Mouse (Mus musculus): ENCODE measurements at regions not wholly inside any gene's neighbourhood (a gene's known extent, or its start where the extent isn't known, plus 50 kb on each side); places are given as distances from the start of the nearest gene placed in this dataset.

GRCm38 (mm10) chr11:26971161-26971560 lies 377.4 kb upstream of the Vrk2 start:
- no peak overlapping the region for H3K27ac ChIP-seq
- H3K27me3 ChIP-seq = no peaks in the 10 kb centered on the region
- no peaks in the 10 kb centered on the region for H3K36me3 ChIP-seq (ENCODE audit: poor library complexity, severe bottlenecking)
- no peak overlapping the region for H3K4me2 ChIP-seq
- no peaks in the 10 kb centered on the region for H3K9me3 ChIP-seq (replicated peaks)
- no peak overlapping the region for H3K4me3 ChIP-seq
- H3K9ac ChIP-seq = no peak overlapping the region
- no peak for ATAC-seq
- no peaks in the 10 kb centered on the region for H3K4me1 ChIP-seq
- WGBS = 57% methylated on average over 2 of the region's 2 CpGs

DNA sequence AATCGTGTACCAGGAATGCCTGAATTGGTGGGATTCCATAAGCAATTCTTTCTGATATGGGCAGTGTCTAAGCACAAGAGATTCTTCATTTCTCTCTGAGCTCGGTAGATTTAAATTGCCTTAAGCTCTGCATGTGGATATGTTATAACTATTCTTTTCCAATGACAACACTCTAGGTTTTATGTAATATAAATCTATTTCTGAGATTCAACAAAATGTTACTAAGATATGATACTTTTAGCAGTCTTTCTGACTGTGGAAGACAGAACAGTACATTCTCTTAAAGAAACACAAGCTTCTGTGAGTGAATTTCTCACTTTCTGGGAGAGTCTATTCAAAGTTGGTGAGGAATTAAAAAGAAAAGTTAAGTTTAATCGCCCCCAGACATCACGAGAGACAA lies 373.6 kb upstream of the Vrk2 start:
- Histone ChIP-seq H3K4me3 (no peak overlapping the region), H3K36me3 (ENCODE audit: poor library complexity, severe bottlenecking) (no peaks in the 10 kb centered on the region), H3K27ac (no peak overlapping the region), H3K4me1 (peaks cover 9% of the 10 kb centered on the region), H3K27me3 (no peaks in the 10 kb centered on the region; the same call in 1 of the 2 replicates), H3K4me2 (no peak overlapping the region), H3K9me3 (replicated peaks) (no peaks in the 10 kb centered on the region), H3K9ac (no peak overlapping the region)
- no peak for ATAC-seq
- WGBS = 83% methylated on average over 4 of the region's 4 CpGs

- Histone ChIP-seq H3K4me2 (0 out of 2 replicates have a peak overlapping the region, but pooled peaks have one; percentile 2), H3K36me3 (ENCODE audit: poor library complexity, severe bottlenecking) (no peaks in the 10 kb centered on the region), H3K27me3 (peaks cover 3% of the 10 kb centered on the region; the same call in 1 of the 2 replicates), H3K4me1 (peaks cover 25% of the 10 kb centered on the region), H3K4me3 (no peak overlapping the region), H3K9me3 (replicated peaks) (no peaks in the 10 kb centered on the region), H3K27ac (0 out of 2 replicates have a peak overlapping the region, but pooled peaks have one; percentile 19), H3K9ac (no peak overlapping the region)
- peak; percentile 9; the same call in 1 of the 2 replicates for ATAC-seq
- 32% methylated on average over 8 of the region's 8 CpGs for WGBS
These were observed 369.3 kb upstream of the Vrk2 start for GRCm38 (mm10) chr11:26962928-26963667.

- 21% methylated on average over 18 of the region's 18 CpGs for WGBS
- Histone ChIP-seq H3K4me2 (peak overlapping the region; percentile 20), H3K27ac (peak overlapping the region; percentile 19; the same call in 1 of the 2 replicates), H3K9ac (no peak overlapping the region), H3K4me1 (peaks cover 25% of the 10 kb centered on the region), H3K27me3 (peaks cover 3% of the 10 kb centered on the region; the same call in 1 of the 2 replicates), H3K9me3 (replicated peaks) (no peaks in the 10 kb centered on the region), H3K4me3 (no peak overlapping the region), H3K36me3 (ENCODE audit: poor library complexity, severe bottlenecking) (no peaks in the 10 kb centered on the region)
- ATAC-seq = peak; percentile 68
These were observed 368.5 kb upstream of the Vrk2 start for GRCm38 (mm10) chr11:26962040-26962927.

- H3K4me2 ChIP-seq = peak overlapping the region; percentile 46
- peak overlapping the region; percentile 70 for H3K27ac ChIP-seq
- H3K4me3 ChIP-seq = no peak overlapping the region
- no peak overlapping the region for H3K9ac ChIP-seq
- no peaks in the 10 kb centered on the region for H3K9me3 ChIP-seq (replicated peaks)
- ATAC-seq = peak; percentile 98
- H3K27me3 ChIP-seq = peaks cover 3% of the 10 kb centered on the region; the same call in 1 of the 2 replicates
- H3K4me1 ChIP-seq = peaks cover 25% of the 10 kb centered on the region
- no peaks in the 10 kb centered on the region for H3K36me3 ChIP-seq (ENCODE audit: poor library complexity, severe bottlenecking)
- 2% methylated on average over 5 of the region's 5 CpGs for WGBS
These were observed 367.7 kb upstream of the Vrk2 start for GRCm38 (mm10) chr11:26961336-26961980.

DNA sequence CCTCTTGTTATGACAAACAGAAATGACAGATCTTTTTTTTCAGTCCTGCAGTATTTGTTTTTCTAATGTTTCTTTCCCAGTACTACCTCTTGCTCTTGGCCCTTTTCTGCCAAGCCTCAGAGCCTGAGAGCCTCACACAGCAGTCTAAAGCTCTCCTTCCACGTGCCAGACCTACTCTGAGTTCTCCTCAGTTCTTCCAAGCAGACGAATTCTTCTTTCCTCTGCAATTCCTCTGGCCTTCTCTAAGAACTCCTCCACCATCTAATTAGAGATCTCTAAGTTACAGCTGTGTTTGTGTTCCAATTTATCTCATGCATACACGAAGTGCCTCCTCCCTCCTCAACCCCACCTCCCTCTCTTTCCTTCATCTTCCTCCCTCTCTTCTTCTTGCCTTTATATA lies 362.4 kb upstream of the Vrk2 start:
- 56% methylated on average over 3 of the region's 3 CpGs for whole genome bisulfite sequencing

GRCm38 (mm10) chr11:26931766-26932165 lies 338.0 kb upstream of the Vrk2 start:
- no peak for ATAC-seq
- Histone ChIP-seq H3K27ac (no peak overlapping the region), H3K27me3 (no peaks in the 10 kb centered on the region), H3K36me3 (ENCODE audit: poor library complexity, severe bottlenecking) (no peaks in the 10 kb centered on the region), H3K9ac (no peak overlapping the region), H3K9me3 (replicated peaks) (no peaks in the 10 kb centered on the region), H3K4me1 (no peaks in the 10 kb centered on the region), H3K4me3 (no peak overlapping the region), H3K4me2 (no peak overlapping the region)
- 7% methylated on average over 3 of the region's 3 CpGs for WGBS

More for the DNA sequence above, 362.4 kb upstream of the Vrk2 start:
- H3K27me3 ChIP-seq = 0 out of 2 replicates have a peak, but pooled peaks cover 3% of the 10 kb centered on the region
- no peak overlapping the region for H3K4me2 ChIP-seq
- no peak for ATAC-seq
- H3K9me3 ChIP-seq (replicated peaks) = no peaks in the 10 kb centered on the region
- peaks cover 6% of the 10 kb centered on the region for H3K4me1 ChIP-seq
- no peak overlapping the region for H3K27ac ChIP-seq
- H3K4me3 ChIP-seq = no peak overlapping the region
- H3K9ac ChIP-seq = no peak overlapping the region
- no peaks in the 10 kb centered on the region for H3K36me3 ChIP-seq (ENCODE audit: poor library complexity, severe bottlenecking)

- Histone ChIP-seq H3K36me3 (ENCODE audit: poor library complexity, severe bottlenecking) (no peaks in the 10 kb centered on the region), H3K27me3 (no peaks in the 10 kb centered on the region), H3K4me1 (no peaks in the 10 kb centered on the region), H3K9me3 (replicated peaks) (peaks cover 3% of the 10 kb centered on the region; the same call in 1 of the 2 replicates), H3K4me2 (no peak overlapping the region), H3K4me3 (no peak overlapping the region), H3K27ac (no peak overlapping the region), H3K9ac (no peak overlapping the region)
- WGBS = 74% methylated on average over 3 of the region's 3 CpGs
- ATAC-seq = no peak
These were observed 313.3 kb upstream of the Vrk2 start for GRCm38 (mm10) chr11:26907099-26907498.

GRCm38 (mm10) chr11:26881635-26882034 lies 287.8 kb upstream of the Vrk2 start:
- 36% methylated on average over 6 of the region's 6 CpGs for WGBS
- no peaks in the 10 kb centered on the region for H3K9me3 ChIP-seq (replicated peaks)
- H3K4me3 ChIP-seq = no peak overlapping the region
- H3K4me1 ChIP-seq = no peaks in the 10 kb centered on the region
- H3K36me3 ChIP-seq (ENCODE audit: poor library complexity, severe bottlenecking) = no peaks in the 10 kb centered on the region
- no peak overlapping the region for H3K9ac ChIP-seq
- ATAC-seq = no peak
- H3K27ac ChIP-seq = no peak overlapping the region
- H3K27me3 ChIP-seq = no peaks in the 10 kb centered on the region
- no peak overlapping the region for H3K4me2 ChIP-seq

Data from forebrain, embryonic 13.5 days (tissue).